Mouse (Mus musculus) bone marrow macrophage, adult 2 months (primary cell): ENCODE measurements at regions not wholly inside any gene's neighbourhood (a gene's known extent, or its start where the extent isn't known, plus 50 kb on each side); places are given as distances from the start of the nearest gene placed in this dataset.

Experiments
- CTCF ChIP-seq: IDR thresholded peaks from 2 replicates; pipeline ENCODE4 v1.5.1; 2012; ENCODE audit warnings: low read depth, mild to moderate bottlenecking, low read length, moderate library complexity
- POLR2A ChIP-seq: IDR thresholded peaks from 2 replicates; pipeline ENCODE4 v1.6.1; 2012; ENCODE audit warnings: mild to moderate bottlenecking, low read depth, low read length, borderline replicate concordance

GRCm38 (mm10) chr14:48869956-48870355 lies 195.9 kb upstream of the Ap5m1 start:
- TF ChIP-seq POLR2A (no peak), CTCF (no peak)
